Mouse (Mus musculus) forebrain, postnatal 0 days (tissue): ENCODE data around the gene Ugt1a6a. TPM values are rescaled to one million over a fixed set of nuclear protein-coding genes. Genes with fewer than 3 reads are reported as not detected.

ENCODE experiments used
- ATAC-seq: fragments of 200-750 bp; cut with Nextera tagmentation; 2 replicates; pipeline ENCODE4 v1.8.0; 2017; ENCODE audit warnings: mild to moderate bottlenecking, moderate library complexity
- DNase-seq: peaks from one replicate; pipeline ENCODE4 v3.0.0-alpha.2; 2015
- H3K27ac ChIP-seq: fragments of 300-500 bp; sonication (generic); 2 replicates; pipeline ENCODE4 v1.5.1; 2014; ENCODE audit warnings: low read depth, mild to moderate bottlenecking, antibody characterized with exemption, low read length, moderate library complexity, mixed read lengths
- H3K27me3 ChIP-seq: fragments of 300-500 bp; sonication (generic); 2 replicates; pipeline ENCODE4 v1.6.1; 2014; ENCODE audit warnings: mild to moderate bottlenecking, low read length, mixed read lengths; ENCODE audit not compliant: insufficient read depth
- H3K36me3 ChIP-seq: fragments of 300-500 bp; sonication (generic); 2 replicates; pipeline ENCODE4 v1.6.1; 2014; ENCODE audit warnings: mild to moderate bottlenecking, moderate library complexity; ENCODE audit not compliant: insufficient read depth
- H3K4me1 ChIP-seq: fragments of 300-500 bp; sonication (generic); 2 replicates; pipeline ENCODE4 v1.6.1; 2014; ENCODE audit warnings: antibody characterized with exemption; ENCODE audit not compliant: insufficient read depth
- H3K4me2 ChIP-seq: fragments of 300-500 bp; sonication (generic); 2 replicates; pipeline ENCODE4 v1.6.1; 2014; ENCODE audit warnings: low read depth, mild to moderate bottlenecking, moderate library complexity
- H3K4me3 ChIP-seq: fragments of 300-500 bp; sonication (generic); 2 replicates; pipeline ENCODE4 v1.5.1; 2014; ENCODE audit warnings: low read depth, low read length, mixed read lengths
- H3K9ac ChIP-seq: fragments of 300-500 bp; sonication (generic); 2 replicates; pipeline ENCODE4 v1.6.1; 2014; ENCODE audit warnings: mild to moderate bottlenecking
- H3K9me3 ChIP-seq: fragments of 300-500 bp; sonication (generic); 2 replicates; pipeline ENCODE4 v1.6.1; 2016; ENCODE audit warnings: low read length
- CTCF ChIP-seq: sonication (generic); IDR thresholded peaks from 2 replicates; pipeline ENCODE4 v1.5.1; 2016; ENCODE audit warnings: antibody characterized with exemption, control low read depth, low read depth
- WGBS: fragments of 180-500 bp; shearing (Covaris S2); extraction: QIAGEN DNeasy Blood & Tissue Kit; methylation state at CpG from one replicate; pipeline ENCODE4 v1.1.7; 2014; 5-methylcytosine and 5-hydroxymethylcytosine counted together
- polyA plus RNA-seq: library from polyadenylated mRNA; unstranded; fragments of >200 nt; fragmentation: Nextera tagmentation; extraction: Ambion mirVana; gene quantifications from 2 replicates; pipeline ENCODE4 v1.2.1, GENCODE M21; 2015
- total RNA-seq: library from RNA; depleted of rRNA; stranded (reverse); fragments of >200 nt; gene quantifications from 2 replicates; pipeline ENCODE4 v1.2.3, GENCODE M21; 2014

The Ugt1a6a gene
- total and polyA plus RNA-seq, 2 experiments from 2014 or later, result 2.0 to 5.1 TPM

- H3K9ac ChIP-seq, result no peak overlapping the region
- H3K36me3 ChIP-seq, result no peaks in the 10 kb centered on the region
- no peak overlapping the region for H3K4me3 ChIP-seq
- no peak overlapping the region for H3K27ac ChIP-seq
- H3K27me3 ChIP-seq, result no peaks in the 10 kb centered on the region
- ATAC-seq, result no peak
- peaks cover 63% of the 10 kb centered on the region for H3K9me3 ChIP-seq
- H3K4me1 ChIP-seq, result no peaks in the 10 kb centered on the region
- peak; percentile 0 for DNase-seq
- TF ChIP-seq CTCF, result no peak
- 77% methylated on average over 2 of the region's 2 CpGs for WGBS
- no peak overlapping the region for H3K4me2 ChIP-seq
Observed at GRCm38 (mm10) chr1:88214462-88214952, 79.9 kb downstream of the Ugt1a6a start.

GRCm38 (mm10) chr1:88215466-88216380 lies 81.1 kb downstream of the Ugt1a6a start:
- Histone ChIP-seq H3K4me3 (no peak overlapping the region), H3K9me3 (peaks cover 63% of the 10 kb centered on the region), H3K27ac (no peak overlapping the region), H3K36me3 (no peaks in the 10 kb centered on the region), H3K4me2 (no peak overlapping the region), H3K4me1 (no peaks in the 10 kb centered on the region), H3K27me3 (no peaks in the 10 kb centered on the region), H3K9ac (no peak overlapping the region)
- TF ChIP-seq CTCF, result no peak
- 73% methylated on average over 10 of the region's 10 CpGs for WGBS
- ATAC-seq (no peak), DNase-seq (peak; percentile 0)

- no peaks in the 10 kb centered on the region for H3K27me3 ChIP-seq
- no peak overlapping the region for H3K4me3 ChIP-seq
- H3K9me3 ChIP-seq, result peaks cover 60% of the 10 kb centered on the region
- no peak overlapping the region for H3K4me2 ChIP-seq
- no peak for DNase-seq
- TF ChIP-seq CTCF, result no peak
- ATAC-seq, result no peak
- H3K9ac ChIP-seq, result no peak overlapping the region
- 55% methylated on average over 2 of the region's 2 CpGs for WGBS
- no peaks in the 10 kb centered on the region for H3K4me1 ChIP-seq
- H3K36me3 ChIP-seq, result no peaks in the 10 kb centered on the region
- H3K27ac ChIP-seq, result no peak overlapping the region
Observed at GRCm38 (mm10) chr1:88216551-88216950, 81.9 kb downstream of the Ugt1a6a start.

GRCm38 (mm10) chr1:88217144-88217543 lies 82.5 kb downstream of the Ugt1a6a start:
- no peak overlapping the region for H3K9ac ChIP-seq
- no peaks in the 10 kb centered on the region for H3K27me3 ChIP-seq
- H3K4me3 ChIP-seq, result no peak overlapping the region
- TF ChIP-seq CTCF, result 0 out of 2 replicates have a peak, but pooled peaks have one; percentile 24
- 67% methylated on average over 2 of the region's 2 CpGs for WGBS
- H3K36me3 ChIP-seq, result no peaks in the 10 kb centered on the region
- ATAC-seq (no peak), DNase-seq (peak; percentile 0)
- no peak overlapping the region for H3K4me2 ChIP-seq
- peaks cover 56% of the 10 kb centered on the region for H3K9me3 ChIP-seq
- no peaks in the 10 kb centered on the region for H3K4me1 ChIP-seq
- no peak overlapping the region for H3K27ac ChIP-seq

GRCm38 (mm10) chr1:88217576-88217975 lies 83.0 kb downstream of the Ugt1a6a start:
- Histone ChIP-seq H3K9ac (no peak overlapping the region), H3K36me3 (no peaks in the 10 kb centered on the region), H3K9me3 (peaks cover 53% of the 10 kb centered on the region), H3K4me1 (no peaks in the 10 kb centered on the region), H3K27ac (no peak overlapping the region), H3K4me2 (no peak overlapping the region), H3K27me3 (no peaks in the 10 kb centered on the region), H3K4me3 (no peak overlapping the region)
- no peak for TF ChIP-seq CTCF
- no peak for DNase-seq
- WGBS, result 39% methylated on average over 3 of the region's 3 CpGs
- no peak for ATAC-seq

GRCm38 (mm10) chr1:88218051-88218450 lies 83.4 kb downstream of the Ugt1a6a start:
- no peak overlapping the region for H3K9ac ChIP-seq
- no peak for TF ChIP-seq CTCF
- H3K36me3 ChIP-seq, result no peaks in the 10 kb centered on the region
- no peak for DNase-seq
- H3K4me1 ChIP-seq, result no peaks in the 10 kb centered on the region
- H3K9me3 ChIP-seq, result peaks cover 48% of the 10 kb centered on the region
- no peak for ATAC-seq
- WGBS, result 77% methylated on average over 9 of the region's 9 CpGs
- no peaks in the 10 kb centered on the region for H3K27me3 ChIP-seq
- H3K4me2 ChIP-seq, result no peak overlapping the region
- H3K27ac ChIP-seq, result no peak overlapping the region
- no peak overlapping the region for H3K4me3 ChIP-seq

GRCm38 (mm10) chr1:88218591-88218990 lies 84.0 kb downstream of the Ugt1a6a start:
- Histone ChIP-seq H3K27ac (no peak overlapping the region), H3K4me1 (no peaks in the 10 kb centered on the region), H3K27me3 (no peaks in the 10 kb centered on the region), H3K4me3 (no peak overlapping the region), H3K4me2 (no peak overlapping the region), H3K36me3 (no peaks in the 10 kb centered on the region), H3K9ac (no peak overlapping the region), H3K9me3 (peaks cover 43% of the 10 kb centered on the region)
- ATAC-seq (no peak), DNase-seq (no peak)
- TF ChIP-seq CTCF, result no peak
- 51% methylated on average over 4 of the region's 4 CpGs for WGBS
